Mouse (Mus musculus) limb, embryonic 14.5 days (tissue): ENCODE results near the gene Nsf. TPM values are rescaled to one million over a fixed set of nuclear protein-coding genes. Genes with fewer than 3 reads are reported as not detected.
A peak's percentile ranks its signal among the peaks of the same experiment; 100 is the strongest.
"Not testable (repeated sequence)": the region's sequence is repeated elsewhere in the genome, so short reads cannot be mapped to it uniquely, and the experiment has no call there.

Experiments used
- ATAC-seq: fragments of 200-750 bp; cut with Nextera tagmentation; 2 replicates; pipeline ENCODE4 v1.8.0; 2017; ENCODE audit warnings: low read depth, moderate number of reproducible peaks, moderate TSS enrichment; ENCODE audit not compliant: low FRiP score
- DNase-seq: peaks from one replicate; pipeline ENCODE4 v3.0.0-alpha.2; 2015; ENCODE audit warnings: low spot score
- H3K27ac ChIP-seq: fragments of 300-500 bp; sonication (generic); replicated peaks from 2 replicates; pipeline ENCODE4 v1.5.1; 2014; ENCODE audit warnings: low read depth, mild to moderate bottlenecking, low read length, moderate library complexity, mixed read lengths
- H3K27me3 ChIP-seq: fragments of 300-500 bp; sonication (generic); 2 replicates; pipeline ENCODE4 v1.6.1; 2014; ENCODE audit warnings: low read length, mixed read lengths; ENCODE audit not compliant: control insufficient read depth, insufficient read depth
- H3K36me3 ChIP-seq: fragments of 300-500 bp; sonication (generic); 2 replicates; pipeline ENCODE4 v1.6.1; 2014; ENCODE audit warnings: mild to moderate bottlenecking, low read length, moderate library complexity, mixed read lengths; ENCODE audit not compliant: control insufficient read depth, insufficient read depth
- H3K4me1 ChIP-seq: fragments of 300-500 bp; sonication (generic); 2 replicates; pipeline ENCODE4 v1.6.1; 2014; ENCODE audit warnings: antibody characterized with exemption, low read length, mixed read lengths; ENCODE audit not compliant: control insufficient read depth, insufficient read depth
- H3K4me2 ChIP-seq: fragments of 300-500 bp; sonication (generic); replicated peaks from 2 replicates; pipeline ENCODE4 v1.6.1; 2014; ENCODE audit warnings: low read depth, mild to moderate bottlenecking, low read length, moderate library complexity; ENCODE audit not compliant: severe bottlenecking
- H3K4me3 ChIP-seq: fragments of 300-500 bp; sonication (generic); replicated peaks from 2 replicates; pipeline ENCODE4 v1.5.1; 2014; ENCODE audit warnings: low read length
- H3K9ac ChIP-seq: fragments of 300-500 bp; sonication (generic); 2 replicates; pipeline ENCODE4 v1.6.1; 2014; ENCODE audit warnings: mild to moderate bottlenecking, low read depth, low read length, moderate library complexity; ENCODE audit not compliant: severe bottlenecking
- H3K9me3 ChIP-seq: fragments of 300-500 bp; sonication (generic); 2 replicates; pipeline ENCODE4 v1.6.1; 2016; ENCODE audit warnings: low read length; ENCODE audit not compliant: control insufficient read depth
- POLR2A ChIP-seq: fragments of 200-500 bp; IDR thresholded peaks from 2 replicates; pipeline ENCODE4 v1.8.0; 2012; ENCODE audit warnings: inconsistent platforms, mild to moderate bottlenecking, moderate library complexity, borderline replicate concordance; ENCODE audit not compliant: insufficient read depth, insufficient read length; ENCODE audit errors: extremely low read depth
- WGBS: fragments of 180-500 bp; shearing (Covaris S2); extraction: QIAGEN DNeasy Blood & Tissue Kit; methylation state at CpG from one replicate; pipeline ENCODE4 v1.1.7; 2014; 5-methylcytosine and 5-hydroxymethylcytosine counted together
- polyA plus RNA-seq, 2 experiments: library from polyadenylated mRNA; depleted of rRNA in 1 of 2; stranded (reverse) in 1 of 2; unstranded in 1 of 2; fragments of >200 nt; fragmentation: Nextera tagmentation in 1 of 2; extraction: Ambion mirVana in 1 of 2; gene quantifications; 2 replicates each; pipeline versions ENCODE4 v1.2.1 to v1.2.3; 2012 to 2014

Nsf gene
- polyA plus RNA-seq, 2 experiments: 33.5 to 43.6 TPM

DNA sequence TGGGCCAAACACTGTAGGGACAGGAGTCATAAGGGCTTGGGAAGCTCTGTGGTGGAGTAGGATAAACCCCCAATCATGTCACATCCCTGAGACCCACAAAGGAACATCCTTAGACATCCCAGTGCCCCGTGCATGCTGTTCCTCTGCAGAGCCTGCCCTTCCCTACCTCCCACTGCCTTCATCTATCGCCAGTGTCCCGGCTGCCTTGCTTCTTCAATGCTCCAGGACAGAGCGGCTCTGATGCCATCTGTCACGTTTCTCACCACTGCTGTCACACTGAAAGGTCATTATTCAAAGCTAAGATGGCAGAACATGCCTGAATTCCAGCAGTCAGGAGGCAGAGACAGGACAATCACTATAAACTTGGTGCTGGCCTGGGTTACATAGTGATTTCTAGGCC lies 44.9 kb upstream of the Nsf start:
- no peak overlapping the region for H3K4me2 ChIP-seq
- no peaks in the 10 kb centered on the region for H3K36me3 ChIP-seq
- ATAC-seq: no peak
- TF ChIP-seq POLR2A: no peak
- H3K9ac ChIP-seq: no peak overlapping the region
- no peak overlapping the region for H3K4me3 ChIP-seq
- WGBS: 76% methylated on average over 5 of the region's 5 CpGs
- H3K4me1 ChIP-seq: no peaks in the 10 kb centered on the region
- H3K9me3 ChIP-seq: no peaks in the 10 kb centered on the region
- DNase-seq: no peak
- H3K27me3 ChIP-seq: no peaks in the 10 kb centered on the region
- H3K27ac ChIP-seq: no peak overlapping the region

DNA sequence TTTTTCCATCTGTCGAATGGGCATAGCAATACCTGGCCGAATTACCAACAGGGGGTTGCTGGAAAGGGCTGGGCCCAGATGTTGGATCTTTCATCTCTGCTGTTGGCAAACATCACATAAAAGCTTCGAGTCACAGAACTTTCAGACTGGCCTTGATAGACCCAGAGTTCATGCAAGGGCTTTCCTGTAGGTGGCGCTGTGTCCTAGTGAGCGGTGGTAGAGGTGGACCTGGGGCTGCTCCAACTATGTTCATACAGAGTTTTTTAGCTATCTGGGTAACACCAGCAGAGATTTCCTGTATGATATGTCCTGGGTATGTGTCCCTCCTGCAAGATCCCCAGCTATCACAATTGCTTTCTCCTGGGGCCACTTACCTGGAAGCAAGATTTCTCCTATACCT lies 43.5 kb upstream of the Nsf start:
- H3K27me3 ChIP-seq: no peaks in the 10 kb centered on the region
- ATAC-seq: no peak
- H3K4me3 ChIP-seq: no peak overlapping the region
- no peak for TF ChIP-seq POLR2A
- H3K4me1 ChIP-seq: no peaks in the 10 kb centered on the region
- WGBS: 14% methylated on average over 5 of the region's 5 CpGs
- peak; percentile 50 for DNase-seq
- H3K4me2 ChIP-seq: no peak overlapping the region
- no peaks in the 10 kb centered on the region for H3K9me3 ChIP-seq
- no peak overlapping the region for H3K9ac ChIP-seq
- H3K27ac ChIP-seq: no peak overlapping the region
- H3K36me3 ChIP-seq: no peaks in the 10 kb centered on the region

- Histone ChIP-seq H3K4me2 (no peak overlapping the region), H3K27me3 (no peaks in the 10 kb centered on the region), H3K27ac (no peak overlapping the region), H3K36me3 (no peaks in the 10 kb centered on the region), H3K9ac (no peak overlapping the region), H3K4me1 (no peaks in the 10 kb centered on the region), H3K4me3 (no peak overlapping the region), H3K9me3 (no peaks in the 10 kb centered on the region)
- ATAC-seq (no peak), DNase-seq (no peak)
- TF ChIP-seq POLR2A: no peak
- 76% methylated on average over 4 of the region's 4 CpGs for WGBS
Observed at GRCm38 (mm10) chr11:103992638-103993037, 38.8 kb upstream of the Nsf start.

DNA sequence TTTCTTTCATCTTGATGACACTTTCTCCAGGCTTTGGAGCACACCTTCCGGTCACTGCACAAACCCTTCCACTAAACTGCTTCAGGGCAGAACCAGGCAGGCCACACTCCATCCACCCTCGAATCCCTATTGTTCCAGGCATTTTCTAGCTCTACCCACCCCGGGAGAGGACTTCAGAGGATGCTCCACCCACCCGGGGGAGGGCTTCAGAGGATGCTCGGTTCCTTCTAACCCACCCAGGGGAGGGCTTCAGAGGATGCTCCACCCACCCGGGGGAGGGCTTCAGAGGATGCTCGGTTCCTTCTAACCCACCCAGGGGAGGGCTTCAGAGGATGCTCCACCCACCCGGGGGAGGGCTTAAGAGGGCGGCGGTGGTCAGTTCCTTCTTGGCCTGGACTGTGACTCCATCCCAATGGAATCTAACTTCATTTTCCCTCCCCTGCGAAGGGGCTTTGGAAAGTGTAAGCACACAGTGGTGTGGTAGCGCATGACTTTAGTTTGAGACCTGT lies 36.2 kb upstream of the Nsf start:
- DNase-seq (peak; percentile 15), ATAC-seq (peak; percentile 51)

GRCm38 (mm10) chr11:103987423-103987822 lies 33.6 kb upstream of the Nsf start:
- no peaks in the 10 kb centered on the region for H3K27me3 ChIP-seq
- whole genome bisulfite sequencing: 28% methylated on average over 8 of the region's 8 CpGs
- no peaks in the 10 kb centered on the region for H3K9me3 ChIP-seq
- no peak overlapping the region for H3K27ac ChIP-seq
- no peak overlapping the region for H3K4me2 ChIP-seq
- H3K4me3 ChIP-seq: no peak overlapping the region
- H3K9ac ChIP-seq: no peak overlapping the region
- DNase-seq (peak; percentile 88), ATAC-seq (peak; percentile 60; the same call in 1 of the 2 replicates)
- TF ChIP-seq POLR2A: no peak
- no peaks in the 10 kb centered on the region for H3K4me1 ChIP-seq
- peaks cover 30% of the 10 kb centered on the region for H3K36me3 ChIP-seq

More for the DNA sequence above, 36.2 kb upstream of the Nsf start:
- whole genome bisulfite sequencing: 22% methylated on average over 12 of the region's 12 CpGs
- H3K36me3 ChIP-seq, H3K9me3 ChIP-seq, H3K4me1 ChIP-seq, H3K4me2 ChIP-seq, H3K27me3 ChIP-seq, H3K4me3 ChIP-seq, H3K27ac ChIP-seq, H3K9ac ChIP-seq: not testable (repeated sequence)

GRCm38 (mm10) chr11:103984067-103984466 lies 30.2 kb upstream of the Nsf start:
- H3K9me3 ChIP-seq: no peaks in the 10 kb centered on the region
- peaks cover 55% of the 10 kb centered on the region for H3K36me3 ChIP-seq
- no peak for TF ChIP-seq POLR2A
- no peaks in the 10 kb centered on the region for H3K27me3 ChIP-seq
- no peak overlapping the region for H3K9ac ChIP-seq
- H3K27ac ChIP-seq: peak overlapping the region; percentile 68; the same call in 1 of the 2 replicates
- ATAC-seq (no peak), DNase-seq (no peak)
- no peak overlapping the region for H3K4me3 ChIP-seq
- 59% methylated on average over 5 of the region's 5 CpGs for WGBS
- no peak overlapping the region for H3K4me2 ChIP-seq
- H3K4me1 ChIP-seq: no peaks in the 10 kb centered on the region
